Mouse (Mus musculus) CD4-positive, CD25-positive, alpha-beta regulatory T cell, adult 2 months (primary cell): ENCODE measurements at regions not wholly inside any gene's neighbourhood (a gene's known extent, or its start where the extent isn't known, plus 50 kb on each side); places are given as distances from the start of the nearest gene placed in this dataset.

Experiments used
- DNase-seq: peaks from one replicate; pipeline ENCODE4 v3.0.0-alpha.2; 2012; ENCODE audit warnings: low read depth, low spot score

DNA sequence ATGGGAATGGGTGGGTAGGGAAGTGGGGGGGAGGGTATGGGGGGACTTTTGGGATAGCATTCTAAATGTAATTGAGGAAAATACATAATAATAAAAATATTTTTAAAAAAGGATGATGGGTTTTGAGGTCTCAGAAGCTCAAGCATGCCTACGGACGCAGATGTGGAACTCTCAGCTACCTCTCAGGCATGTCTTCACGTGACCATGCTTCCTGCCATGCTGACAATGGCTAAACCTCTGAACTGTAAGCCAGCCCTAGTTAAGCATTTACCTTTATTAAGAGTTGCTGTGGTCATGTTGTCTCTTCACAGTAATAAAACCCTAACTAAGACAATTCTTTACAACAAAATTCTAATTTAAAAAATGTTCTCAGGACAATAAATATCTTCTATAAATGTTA, 80.0 kb downstream of the Tex36 start:
- no peak for DNase-seq

DNA sequence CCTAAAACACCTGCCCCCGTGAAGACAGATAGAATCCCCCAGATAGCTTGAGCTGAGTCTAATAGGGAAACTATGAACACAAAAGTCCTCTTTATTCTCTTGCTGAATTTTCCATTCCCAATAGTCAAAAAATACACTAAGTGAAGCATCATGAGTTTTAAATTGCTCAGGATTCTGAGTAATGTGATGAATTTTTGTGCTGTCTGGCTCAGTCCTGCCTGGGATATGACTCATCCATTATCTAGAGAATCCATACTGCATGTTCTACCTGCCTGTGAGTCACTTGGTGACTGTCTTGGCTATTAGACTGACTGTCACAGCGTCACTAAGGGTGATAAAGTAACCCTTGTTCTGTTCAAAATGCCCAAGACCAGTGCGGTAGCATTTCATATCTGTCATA, 83.0 kb downstream of the Tex36 start:
- DNase-seq = no peak

DNA sequence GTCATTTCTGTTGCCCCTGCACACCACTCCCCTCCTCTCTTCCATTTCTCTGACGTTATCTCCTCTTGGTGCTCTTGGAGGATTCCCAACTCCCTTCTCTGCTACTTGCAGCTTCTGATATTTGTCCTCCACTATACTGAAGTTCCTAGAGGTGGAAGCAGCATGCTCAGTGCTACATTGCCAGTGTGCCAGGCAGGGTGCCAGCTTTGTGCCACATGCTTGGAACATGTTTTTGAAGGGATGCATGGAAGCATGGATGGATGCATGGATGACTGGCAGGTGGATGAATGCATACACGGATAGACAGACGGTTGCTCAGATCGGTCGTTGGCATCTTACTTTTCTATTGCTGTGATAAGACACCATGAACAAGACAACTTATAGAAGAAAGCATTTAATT, 84.4 kb downstream of the Tex36 start:
- no peak for DNase-seq

DNA sequence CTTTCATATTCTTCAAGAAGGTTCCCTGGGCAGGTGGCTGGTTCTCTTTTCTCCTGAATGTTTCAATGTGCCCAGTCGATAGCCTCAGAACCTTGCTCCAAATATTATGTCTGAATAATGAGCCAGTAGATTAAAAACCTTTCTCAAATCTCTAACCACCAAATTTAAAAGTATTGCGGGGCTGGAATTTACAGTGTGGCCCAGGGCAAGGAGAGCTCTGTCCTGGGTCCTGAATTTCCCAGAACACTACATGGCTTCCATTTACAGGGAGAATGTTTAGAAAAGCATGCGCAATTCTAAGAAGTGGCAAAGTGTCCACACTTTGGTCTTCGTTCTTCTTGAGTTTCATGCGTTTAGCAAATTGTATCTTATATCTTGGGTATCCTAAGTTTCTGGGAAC, 91.0 kb downstream of the Tex36 start:
- no peak for DNase-seq

DNA sequence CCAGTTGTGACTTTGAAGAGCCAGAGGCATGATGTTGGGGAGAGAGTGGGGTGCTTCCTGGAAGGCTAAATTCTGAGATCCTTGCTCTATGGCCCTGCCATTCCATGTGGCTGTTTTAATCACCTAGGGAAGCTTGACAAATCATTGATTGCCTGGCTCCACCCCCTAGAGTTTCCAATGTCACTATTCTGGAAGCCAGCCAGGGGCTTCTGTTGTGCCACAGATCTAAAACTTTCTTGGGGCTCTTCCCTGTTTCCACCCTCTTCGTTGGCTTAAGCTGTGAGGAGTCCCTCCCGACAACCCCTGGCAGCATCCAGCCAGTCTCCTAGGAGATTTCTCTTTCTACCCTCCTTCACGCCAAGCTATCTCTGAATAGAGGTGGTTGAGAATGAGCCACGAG, 92.5 kb downstream of the Tex36 start:
- no peak for DNase-seq

DNA sequence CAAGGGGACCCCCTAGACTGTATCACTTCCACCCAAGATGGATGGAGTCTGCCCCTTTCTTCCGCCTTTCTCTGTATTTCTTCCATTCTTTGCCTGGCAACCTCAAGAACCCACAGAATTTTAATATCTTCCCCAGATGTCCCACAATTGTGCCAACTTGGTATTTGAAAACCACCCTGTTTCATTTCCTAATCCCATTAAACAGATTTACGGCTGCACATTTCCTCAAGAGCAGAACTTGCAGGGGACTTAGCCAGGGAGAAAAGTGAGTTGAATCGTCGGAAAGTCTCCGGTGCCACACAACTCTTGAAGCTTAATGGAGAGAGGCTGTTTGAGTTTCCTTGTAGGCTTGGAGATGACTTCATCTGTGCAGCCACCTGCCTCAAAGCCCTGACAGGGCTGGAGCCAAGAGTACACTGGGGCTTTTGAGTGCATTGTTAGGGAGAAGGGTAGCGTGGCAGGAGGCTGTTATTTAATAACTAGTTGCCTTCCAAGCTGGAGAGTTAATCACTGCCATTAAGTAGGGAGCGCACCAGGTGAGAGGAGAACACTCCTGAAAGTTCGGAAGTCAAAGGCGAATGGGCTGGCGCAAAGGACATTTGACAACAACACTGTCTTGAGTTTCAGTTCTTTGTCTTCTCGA, 93.5 kb downstream of the Tex36 start:
- no peak for DNase-seq

DNA sequence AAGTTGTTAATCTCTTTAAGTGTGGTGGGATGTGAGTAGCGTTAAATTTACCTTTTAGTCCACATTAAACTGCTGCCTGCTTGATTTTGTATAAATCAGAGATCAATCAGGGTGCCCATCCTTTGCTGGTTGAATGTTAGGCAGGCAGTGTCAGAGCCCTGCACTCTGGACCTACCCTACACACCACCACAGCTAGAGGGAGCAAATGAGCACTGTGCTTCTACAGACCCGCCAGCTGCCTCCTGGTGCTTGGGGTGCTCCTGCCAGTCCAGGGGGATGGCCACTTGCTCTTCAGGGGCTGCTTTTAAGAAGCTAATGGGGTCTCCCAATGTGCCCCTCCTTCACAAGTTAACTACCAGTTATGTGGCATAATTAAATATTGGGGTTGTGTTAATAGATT, 96.3 kb downstream of the Tex36 start:
- no peak for DNase-seq

DNA sequence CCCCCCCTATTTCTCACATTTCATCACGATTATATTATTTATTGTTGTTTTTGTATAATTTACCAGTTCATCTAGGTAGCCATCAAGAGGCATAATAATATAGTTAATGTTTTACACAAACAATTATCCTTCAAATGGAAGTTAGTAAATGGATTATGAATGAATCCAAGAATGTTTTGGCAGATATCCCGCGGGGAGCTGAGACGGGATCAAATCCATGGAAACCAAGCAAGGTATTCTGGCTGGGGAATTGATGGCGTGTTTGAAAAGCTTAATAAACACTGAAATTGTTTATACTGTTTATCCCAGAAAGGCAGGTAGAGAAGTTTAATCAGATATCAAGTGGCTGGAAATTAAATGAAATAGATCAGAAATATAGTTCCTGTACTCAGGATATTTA, 98.0 kb downstream of the Tex36 start:
- no peak for DNase-seq

DNA sequence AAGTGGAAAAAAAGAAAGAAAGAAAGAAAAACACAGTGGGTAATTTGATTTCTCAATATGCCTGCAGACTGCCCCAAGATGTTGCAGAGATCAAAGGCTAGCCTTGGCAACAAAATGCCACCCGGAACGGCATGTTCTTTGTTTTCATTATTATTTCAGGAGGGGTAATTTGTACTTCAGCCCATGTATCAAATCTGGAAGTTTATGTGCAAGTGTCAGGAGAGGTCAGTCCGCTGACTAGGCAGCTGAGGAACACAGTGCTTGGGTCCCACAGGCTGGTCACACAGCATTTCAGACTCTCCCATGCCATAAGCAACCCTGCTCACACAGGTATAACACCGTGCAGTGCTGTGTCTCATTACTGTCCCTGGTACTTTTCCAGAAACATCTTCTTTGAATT, 99.2 kb downstream of the Tex36 start:
- DNase-seq = no peak

DNA sequence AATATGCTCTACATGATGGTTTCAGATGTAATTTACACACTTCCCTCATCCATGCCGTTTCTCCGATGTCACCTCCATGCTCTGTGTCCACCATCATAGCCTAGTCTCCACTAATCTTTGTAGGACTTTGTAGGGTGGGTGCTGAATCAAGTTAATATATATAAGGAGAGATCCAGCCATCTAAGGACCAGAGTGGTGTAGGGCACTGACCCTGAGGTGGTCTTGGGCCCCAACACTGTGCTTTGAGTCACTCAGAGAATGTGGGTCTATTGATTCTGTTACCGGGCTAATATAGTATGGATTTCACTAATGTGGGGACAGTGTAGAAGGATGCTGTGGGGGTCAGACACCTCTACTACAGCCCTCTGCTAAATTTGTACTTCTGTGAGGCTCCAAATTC, 104.4 kb downstream of the Tex36 start:
- no peak for DNase-seq

DNA sequence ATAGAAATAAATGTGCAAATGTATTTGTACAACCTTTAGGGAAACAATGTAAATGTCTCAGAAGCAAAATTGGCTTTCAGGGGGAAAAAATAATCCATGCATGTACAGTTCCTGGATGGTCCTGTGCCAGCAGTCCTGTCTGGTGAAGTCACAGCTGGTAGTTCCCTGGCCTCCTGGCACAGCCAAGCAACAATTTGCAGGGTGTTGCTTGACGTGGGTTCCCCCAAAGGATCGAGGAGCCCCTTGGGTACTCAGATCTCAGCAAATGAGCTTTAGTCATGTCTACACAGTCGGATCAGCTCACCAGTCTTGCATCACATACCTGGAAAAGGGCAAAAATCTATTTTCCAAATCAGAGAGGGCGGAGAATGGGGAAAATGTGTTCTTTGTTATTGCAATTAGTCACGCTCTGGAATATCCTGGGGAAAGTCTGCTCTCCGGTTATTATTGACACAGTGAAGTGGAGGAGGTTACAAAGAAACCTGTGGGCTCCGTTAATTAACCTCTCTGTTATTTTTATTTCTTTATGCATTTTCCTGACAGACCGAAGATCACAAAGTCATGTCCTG, 106.9 kb downstream of the Tex36 start:
- DNase-seq = no peak

DNA sequence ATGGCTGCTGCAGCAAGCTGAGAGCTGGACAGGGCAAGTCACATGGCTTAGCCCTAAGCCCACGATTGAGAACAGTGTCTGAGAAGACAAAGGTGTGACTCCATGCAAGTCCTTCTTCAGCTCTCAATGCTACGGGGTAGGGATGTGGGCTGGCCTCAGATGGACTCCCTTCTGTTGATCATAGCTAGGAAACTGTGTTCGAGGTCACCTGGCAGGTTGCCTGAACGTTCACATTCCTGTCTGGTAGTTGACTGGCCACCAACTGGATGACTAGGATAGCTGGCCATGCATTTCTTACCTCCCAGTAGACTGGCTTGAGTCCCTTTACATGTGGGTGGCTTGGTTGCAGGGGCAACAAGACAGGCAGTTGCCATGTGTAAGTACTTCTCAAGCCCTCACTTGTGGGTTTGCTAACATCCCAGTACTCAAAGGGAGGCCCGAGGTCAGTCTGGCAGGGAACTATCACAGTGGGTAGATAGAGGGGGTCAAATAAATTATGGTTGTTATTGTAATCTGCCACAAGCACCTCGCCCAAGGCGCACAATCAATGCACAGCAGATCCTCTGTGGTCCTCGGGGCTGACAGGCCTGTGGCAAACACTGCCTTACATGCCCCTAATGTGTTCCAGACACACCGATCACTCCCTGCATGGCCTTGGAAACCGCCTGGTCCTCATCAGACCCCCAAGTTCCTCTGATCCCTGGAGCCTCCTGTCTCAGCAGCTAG, 107.5 kb downstream of the Tex36 start:
- DNase-seq = no peak

DNA sequence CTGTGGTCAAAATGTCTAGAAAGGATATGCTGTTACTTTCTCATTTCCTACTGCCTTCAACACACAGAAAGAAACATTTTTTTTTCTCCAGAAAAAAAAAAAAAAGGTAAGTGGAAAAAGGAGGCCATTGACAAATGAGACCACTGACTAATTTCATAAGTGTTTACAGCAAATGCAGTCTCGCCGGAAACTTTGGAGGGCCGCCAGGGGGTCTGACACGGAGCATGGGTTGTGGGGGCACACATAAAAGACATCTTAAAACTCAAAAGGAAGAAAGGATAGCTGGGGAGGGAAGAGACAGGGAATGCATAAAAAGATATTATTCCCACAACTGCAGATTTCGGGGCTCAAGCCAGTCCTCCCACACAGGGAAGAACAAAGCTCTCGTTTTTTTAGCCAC, 109.3 kb downstream of the Tex36 start:
- no peak for DNase-seq

DNA sequence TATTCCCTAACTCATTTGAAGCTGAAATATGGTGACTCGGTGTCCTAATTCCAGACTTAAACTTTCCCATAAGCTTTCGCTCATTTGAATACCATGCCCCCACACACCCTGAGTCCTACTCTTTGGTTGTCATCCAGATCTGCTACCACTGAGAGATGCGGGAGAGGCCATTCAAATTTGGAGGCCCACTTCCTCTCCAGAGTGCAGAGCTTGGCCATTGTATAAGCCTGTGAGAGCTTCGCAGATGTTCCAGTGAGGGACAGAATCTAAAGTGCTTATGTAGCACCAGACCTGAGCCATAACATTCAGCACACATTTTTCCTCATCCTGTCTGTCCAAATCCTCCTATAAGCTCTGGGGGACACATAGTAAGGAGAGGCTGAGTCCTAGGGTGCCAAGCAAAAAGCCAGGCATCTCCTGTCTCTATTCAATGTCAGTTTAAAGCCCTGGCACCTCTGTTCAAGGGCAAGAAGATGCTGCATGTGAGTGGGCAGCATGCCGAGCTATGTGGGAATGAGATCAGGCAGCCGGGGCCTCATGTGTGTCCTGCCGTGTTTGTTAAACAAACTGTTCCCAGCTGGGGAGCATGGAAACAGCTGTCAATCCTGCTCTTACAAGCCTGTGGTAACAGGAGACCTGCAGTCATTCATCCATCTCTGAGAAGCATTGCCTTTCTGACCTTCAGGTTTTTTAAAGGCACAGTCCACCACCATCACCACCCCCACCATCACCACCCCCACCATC, 113.9 kb downstream of the Tex36 start:
- no peak for DNase-seq

DNA sequence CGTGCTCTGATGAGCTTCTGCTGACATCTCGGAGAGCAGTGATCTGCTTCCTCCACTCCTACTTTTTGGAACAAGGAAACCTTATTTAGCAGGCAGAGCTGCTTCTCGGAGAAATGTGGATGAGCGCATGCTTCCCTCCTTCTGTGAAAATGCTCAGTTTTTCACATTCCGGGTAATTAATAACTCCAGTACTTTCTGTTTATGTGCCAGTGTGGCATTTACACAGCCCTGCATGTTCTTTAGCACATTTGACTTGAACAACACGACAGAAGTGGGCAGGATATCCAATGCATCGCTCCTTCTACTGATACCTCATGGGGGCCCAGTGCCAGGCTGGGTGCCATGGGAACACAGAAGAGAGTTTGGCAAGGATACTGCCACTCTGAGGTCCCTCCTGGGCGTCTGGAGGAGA, 117.5 kb downstream of the Tex36 start:
- DNase-seq = no peak

DNA sequence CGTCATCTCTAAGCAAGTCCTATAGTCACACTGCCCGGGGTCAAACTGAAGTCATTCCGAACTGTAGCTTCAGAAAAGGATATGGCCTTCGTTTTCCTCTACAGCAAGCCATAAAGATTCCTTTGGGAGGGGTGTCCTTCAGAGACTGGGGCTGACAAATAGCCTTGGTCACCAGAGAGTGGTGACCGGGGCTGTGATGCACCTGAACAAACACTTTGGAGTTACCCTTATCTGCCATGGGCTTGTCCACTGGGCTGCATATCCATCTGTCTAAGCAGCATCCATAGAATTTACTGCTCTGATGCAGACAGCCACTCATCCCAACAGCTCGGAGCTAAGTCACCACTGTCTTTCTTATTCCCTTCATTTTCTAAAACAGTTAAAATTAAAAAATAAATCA, 120.4 kb downstream of the Tex36 start:
- no peak for DNase-seq

DNA sequence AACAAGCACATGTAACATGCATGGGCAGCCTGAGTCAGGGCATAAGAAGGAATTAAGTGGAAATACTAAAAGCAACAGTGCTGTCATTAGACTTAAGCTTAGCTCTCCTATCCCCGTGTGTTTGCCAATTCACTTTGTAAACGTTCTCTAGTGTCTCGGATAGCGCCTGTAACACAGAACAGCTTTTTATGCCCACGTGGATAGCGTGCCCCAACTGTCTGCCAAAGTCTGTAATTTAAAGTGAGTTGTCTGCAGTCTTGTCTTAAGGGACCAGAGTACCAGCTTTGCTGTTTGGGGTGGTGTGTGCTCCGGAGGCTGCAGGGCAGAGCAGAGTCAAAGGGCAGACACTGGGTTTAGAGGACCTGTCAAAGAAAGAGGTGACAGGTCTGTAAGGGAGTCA, 122.3 kb downstream of the Tex36 start:
- DNase-seq = no peak

DNA sequence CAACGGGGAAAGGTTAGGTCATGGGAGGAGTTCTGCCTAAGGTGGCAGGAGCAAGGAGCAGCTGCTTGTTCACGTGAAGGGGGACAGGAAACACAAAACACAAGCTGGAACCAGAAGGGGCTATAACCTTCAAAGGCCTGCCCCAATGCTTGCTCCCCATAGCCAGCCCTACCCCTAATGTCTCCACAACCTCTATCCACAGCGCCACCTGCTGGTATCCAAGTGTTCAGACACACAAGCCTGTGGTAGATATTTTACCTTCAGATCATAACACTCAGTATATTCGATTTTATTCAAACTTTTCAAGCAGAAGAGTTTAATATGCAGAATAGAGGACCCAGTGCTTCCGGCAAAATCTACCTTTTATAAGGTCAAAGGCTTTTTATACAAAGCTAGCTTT, 124.0 kb downstream of the Tex36 start:
- DNase-seq = peak; percentile 2

DNA sequence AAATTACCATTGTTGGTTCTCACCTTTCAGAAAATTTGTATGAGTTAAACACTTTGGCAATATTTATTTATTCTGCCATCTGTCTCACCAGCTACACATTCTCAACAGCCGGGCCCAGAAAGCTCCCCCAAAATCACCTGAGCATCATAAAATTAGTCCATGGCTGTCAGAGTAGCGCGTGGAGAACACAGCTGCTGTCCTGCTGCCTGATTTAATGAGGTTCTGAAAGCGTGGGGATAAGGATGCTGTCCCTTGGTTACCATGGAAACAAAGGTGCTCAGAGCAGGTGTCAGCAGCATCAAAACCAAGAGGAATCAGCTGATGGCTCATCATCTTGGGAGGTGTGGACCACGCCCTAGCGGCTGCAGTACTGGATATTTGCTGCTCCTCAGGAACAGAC, 124.7 kb downstream of the Tex36 start:
- DNase-seq = no peak

DNA sequence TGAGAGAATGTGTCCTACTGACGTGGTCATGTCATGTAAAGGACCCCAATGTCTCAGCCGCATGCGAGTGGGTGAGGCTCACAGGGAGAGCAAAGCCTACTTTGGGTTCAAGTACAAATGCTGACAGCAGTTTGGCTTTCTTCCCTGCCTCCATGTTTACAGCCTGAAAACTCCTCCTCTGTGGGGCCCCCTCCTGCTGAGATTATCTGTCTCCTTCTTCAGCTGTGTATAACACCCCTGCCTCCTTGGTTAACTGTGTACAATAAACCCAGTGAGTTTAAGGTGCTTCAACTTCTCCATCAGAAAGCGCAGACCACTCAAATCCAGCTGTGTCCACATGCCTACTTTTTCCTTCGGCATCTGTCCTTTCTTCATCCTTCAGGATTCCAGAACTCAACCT, 130.3 kb downstream of the Tex36 start:
- no peak for DNase-seq

DNA sequence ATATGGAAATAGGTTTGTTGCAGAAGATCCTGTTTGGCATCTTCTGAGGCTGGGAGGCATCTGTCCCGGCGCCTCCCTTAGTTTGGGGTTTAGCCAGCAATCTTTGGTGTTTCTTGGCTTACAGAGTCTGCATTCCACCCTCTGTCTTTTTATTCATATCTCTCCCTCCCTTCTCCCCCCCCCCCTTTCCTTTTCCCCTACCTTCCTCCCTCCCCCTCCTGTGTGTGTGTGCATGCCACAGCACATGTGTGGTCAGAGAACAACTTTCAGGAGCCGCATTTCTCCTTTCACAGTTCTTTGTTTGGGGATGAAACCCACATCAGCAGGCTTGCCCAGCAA, 131.4 kb downstream of the Tex36 start:
- DNase-seq = no peak

DNA sequence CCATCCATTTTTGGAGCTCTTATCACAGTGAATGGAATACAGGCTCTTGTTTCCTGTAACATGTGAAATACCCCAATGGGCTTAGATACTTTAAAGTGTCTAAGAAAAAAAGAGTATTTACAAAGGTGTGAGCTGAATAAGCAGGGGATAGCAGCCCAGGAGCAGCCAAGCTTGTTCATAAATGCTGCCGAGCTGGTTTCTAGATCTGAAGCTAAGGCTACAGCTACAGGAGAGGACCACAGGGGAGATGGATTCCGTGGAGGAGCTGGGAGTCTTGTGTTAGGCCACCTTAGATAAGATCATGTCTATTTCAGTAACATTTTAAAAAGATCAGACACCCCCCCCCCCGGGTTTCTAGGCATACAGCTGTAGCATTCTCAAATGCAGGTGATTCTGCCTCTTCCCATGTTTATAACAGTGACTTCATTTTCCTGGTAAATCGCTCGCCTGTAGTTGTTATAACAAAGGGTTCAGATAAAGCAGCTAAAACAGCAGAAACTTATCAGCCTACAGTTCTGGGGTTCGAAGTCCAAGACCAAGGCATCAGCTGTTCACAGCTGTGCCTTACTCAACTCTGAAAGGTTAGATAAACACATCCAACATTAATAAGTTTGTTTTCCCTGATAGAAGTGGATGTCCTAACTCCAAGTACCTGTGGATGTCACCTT, 131.9 kb downstream of the Tex36 start:
- DNase-seq = no peak
